Mouse (Mus musculus) midbrain, embryonic 13.5 days (tissue): ENCODE results near the gene Tpk1. TPM values are rescaled to one million over a fixed set of nuclear protein-coding genes. Genes with fewer than 3 reads are reported as not detected.

ENCODE experiments used
- ATAC-seq: fragments of 200-750 bp; cut with Nextera tagmentation; 2 replicates; pipeline ENCODE4 v1.8.0; 2017; ENCODE audit warnings: mild to moderate bottlenecking, moderate TSS enrichment, moderate library complexity
- H3K27ac ChIP-seq: fragments of 300-500 bp; sonication (generic); 2 replicates; pipeline ENCODE4 v1.5.1; 2015; ENCODE audit warnings: inconsistent platforms, mild to moderate bottlenecking, moderate library complexity
- H3K27me3 ChIP-seq: fragments of 300-500 bp; sonication (generic); 2 replicates; pipeline ENCODE4 v1.6.1; 2015; ENCODE audit warnings: mild to moderate bottlenecking, inconsistent platforms
- H3K36me3 ChIP-seq: fragments of 300-500 bp; sonication (generic); 2 replicates; pipeline ENCODE4 v1.6.1; 2015; ENCODE audit warnings: mild to moderate bottlenecking, inconsistent platforms
- H3K4me1 ChIP-seq: fragments of 300-500 bp; sonication (generic); replicated peaks from 2 replicates; pipeline ENCODE4 v1.6.1; 2015; ENCODE audit warnings: inconsistent platforms
- H3K4me2 ChIP-seq: fragments of 300-500 bp; sonication (generic); replicated peaks from 2 replicates; pipeline ENCODE4 v1.6.1; 2015; ENCODE audit warnings: moderate library complexity, mild to moderate bottlenecking, inconsistent platforms
- H3K4me3 ChIP-seq: fragments of 300-500 bp; sonication (generic); replicated peaks from 2 replicates; pipeline ENCODE4 v1.5.1; 2015; ENCODE audit warnings: mild to moderate bottlenecking, inconsistent platforms
- H3K9ac ChIP-seq: fragments of 300-500 bp; sonication (generic); replicated peaks from 2 replicates; pipeline ENCODE4 v1.6.1; 2015; ENCODE audit warnings: mild to moderate bottlenecking, inconsistent platforms
- H3K9me3 ChIP-seq: fragments of 300-500 bp; sonication (generic); 2 replicates; pipeline ENCODE4 v1.6.1; 2016; ENCODE audit warnings: mild to moderate bottlenecking, inconsistent platforms
- WGBS: fragments of 180-500 bp; shearing (Covaris S2); methylation state at CpG from one replicate; pipeline ENCODE4 v1.1.7; 2015; 5-methylcytosine and 5-hydroxymethylcytosine counted together
- polyA plus RNA-seq: library from polyadenylated mRNA; unstranded; fragments of >200 nt; fragmentation: Nextera tagmentation; extraction: Ambion mirVana; gene quantifications from 2 replicates; pipeline ENCODE4 v1.2.1, GENCODE M21; 2015

Tpk1 gene
- polyA plus RNA-seq, 1 experiment from 2014 or later: 5.8 TPM

DNA sequence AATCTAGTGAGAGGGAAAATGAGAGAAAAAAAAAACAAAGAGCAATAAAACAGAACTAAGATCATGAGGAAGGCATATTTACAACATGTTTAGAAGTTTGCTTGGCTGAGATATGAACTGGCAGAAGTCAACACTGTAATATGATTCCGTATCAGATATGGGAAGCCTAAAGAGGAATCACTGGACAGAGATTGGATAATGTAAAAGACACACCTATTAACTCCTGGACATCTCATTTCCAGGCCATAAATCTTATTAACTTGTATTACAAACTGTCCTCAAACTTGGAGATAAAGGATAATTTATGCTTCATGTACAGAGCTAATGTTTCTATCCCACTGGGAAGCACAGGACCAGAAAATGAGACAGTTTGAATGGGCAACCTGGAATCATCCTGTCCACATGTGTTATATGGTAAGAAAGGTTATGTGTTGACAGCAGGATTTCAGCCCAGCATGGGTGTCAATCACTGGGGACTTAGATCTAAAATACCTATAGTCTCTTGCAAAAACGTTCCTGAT lies 203.2 kb downstream of the Tpk1 start:
- Histone ChIP-seq H3K9ac (no peak overlapping the region), H3K4me3 (no peak overlapping the region), H3K36me3 (no peaks in the 10 kb centered on the region), H3K9me3 (no peaks in the 10 kb centered on the region), H3K27me3 (no peaks in the 10 kb centered on the region), H3K4me1 (0 out of 2 replicates have a peak, but pooled peaks cover 1% of the 10 kb centered on the region), H3K27ac (no peak overlapping the region), H3K4me2 (no peak overlapping the region)
- ATAC-seq: no peak
- WGBS: 77% methylated on average over 2 of the region's 2 CpGs

- ATAC-seq: no peak
- no peak overlapping the region for H3K27ac ChIP-seq
These were observed 203.8 kb downstream of the Tpk1 start for GRCm38 (mm10) chr6:43462189-43462848.

GRCm38 (mm10) chr6:43459082-43459481 lies 207.0 kb downstream of the Tpk1 start:
- Histone ChIP-seq H3K4me3 (no peak overlapping the region), H3K9ac (no peak overlapping the region), H3K4me2 (no peak overlapping the region), H3K27ac (no peak overlapping the region), H3K9me3 (no peaks in the 10 kb centered on the region), H3K27me3 (no peaks in the 10 kb centered on the region), H3K36me3 (no peaks in the 10 kb centered on the region), H3K4me1 (no peaks in the 10 kb centered on the region)
- no peak for ATAC-seq
- 81% methylated on average over 2 of the region's 2 CpGs for WGBS

More at GRCm38 (mm10) chr6:43462189-43462848, 203.8 kb downstream of the Tpk1 start:
- 85% methylated on average over 2 of the region's 2 CpGs for WGBS
- no peak overlapping the region for H3K9ac ChIP-seq
- no peaks in the 10 kb centered on the region for H3K4me1 ChIP-seq
- H3K4me2 ChIP-seq: no peak overlapping the region
- H3K36me3 ChIP-seq: no peaks in the 10 kb centered on the region
- H3K4me3 ChIP-seq: no peak overlapping the region
- no peaks in the 10 kb centered on the region for H3K27me3 ChIP-seq
- no peaks in the 10 kb centered on the region for H3K9me3 ChIP-seq

DNA sequence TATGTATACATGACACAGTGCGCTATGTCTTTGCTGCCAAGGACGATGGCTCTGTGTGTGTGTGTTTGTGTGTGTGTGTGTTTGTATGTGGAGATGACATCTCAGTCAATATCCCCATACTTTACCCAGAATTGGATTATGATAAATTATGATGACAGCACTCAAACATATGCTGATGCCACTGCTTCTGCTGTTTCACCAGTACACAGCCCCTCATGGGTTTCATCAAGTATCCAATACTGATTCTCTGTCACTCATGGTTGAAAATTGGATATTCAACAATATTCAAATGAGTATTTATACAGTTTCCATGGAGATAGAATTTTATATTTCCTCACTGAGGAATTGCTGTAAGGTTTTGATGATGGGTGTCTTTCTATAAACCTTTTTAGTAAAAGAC lies 208.1 kb downstream of the Tpk1 start:
- Histone ChIP-seq H3K27ac (no peak overlapping the region), H3K9me3 (no peaks in the 10 kb centered on the region), H3K9ac (no peak overlapping the region), H3K4me2 (no peak overlapping the region), H3K36me3 (no peaks in the 10 kb centered on the region), H3K4me1 (no peaks in the 10 kb centered on the region), H3K4me3 (no peak overlapping the region), H3K27me3 (no peaks in the 10 kb centered on the region)
- 56% methylated on average over 2 of the region's 2 CpGs for WGBS
- ATAC-seq: no peak

GRCm38 (mm10) chr6:43449498-43449897 lies 216.6 kb downstream of the Tpk1 start:
- Histone ChIP-seq H3K9me3 (no peaks in the 10 kb centered on the region), H3K4me2 (no peak overlapping the region), H3K4me1 (no peaks in the 10 kb centered on the region), H3K27me3 (no peaks in the 10 kb centered on the region), H3K36me3 (no peaks in the 10 kb centered on the region), H3K27ac (no peak overlapping the region), H3K9ac (no peak overlapping the region), H3K4me3 (no peak overlapping the region)
- 65% methylated on average over 2 of the region's 2 CpGs for WGBS
- ATAC-seq: no peak

DNA sequence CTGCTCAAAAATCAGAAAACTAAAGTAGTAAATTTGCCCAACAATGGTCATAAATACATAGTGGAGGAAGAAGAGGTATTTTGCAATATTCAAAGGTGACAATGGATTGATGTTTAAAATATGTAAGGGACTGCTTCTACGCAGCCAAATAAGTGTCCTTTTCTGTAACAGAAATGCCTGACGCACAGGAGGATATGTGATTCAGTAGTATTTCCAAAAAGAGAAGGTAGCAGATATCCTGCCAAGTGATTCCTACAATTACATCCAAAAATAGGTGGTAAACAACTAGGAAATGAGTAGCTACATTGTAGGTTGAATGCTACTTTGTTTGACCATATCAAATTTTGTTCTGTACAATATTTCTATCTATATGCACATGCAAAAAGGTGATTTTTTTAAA lies 220.2 kb downstream of the Tpk1 start:
- Histone ChIP-seq H3K9ac (no peak overlapping the region), H3K27ac (no peak overlapping the region), H3K27me3 (no peaks in the 10 kb centered on the region), H3K9me3 (no peaks in the 10 kb centered on the region), H3K36me3 (no peaks in the 10 kb centered on the region), H3K4me1 (no peaks in the 10 kb centered on the region), H3K4me3 (no peak overlapping the region), H3K4me2 (no peak overlapping the region)
- WGBS: 95% methylated on average over 2 of the region's 2 CpGs
- ATAC-seq: no peak

GRCm38 (mm10) chr6:43442191-43442590 lies 223.9 kb downstream of the Tpk1 start:
- no peak for ATAC-seq
- no peaks in the 10 kb centered on the region for H3K4me1 ChIP-seq
- no peaks in the 10 kb centered on the region for H3K9me3 ChIP-seq
- H3K9ac ChIP-seq: no peak overlapping the region
- no peaks in the 10 kb centered on the region for H3K36me3 ChIP-seq
- H3K4me2 ChIP-seq: no peak overlapping the region
- H3K27ac ChIP-seq: no peak overlapping the region
- H3K4me3 ChIP-seq: no peak overlapping the region
- WGBS: 94% methylated on average over 3 of the region's 3 CpGs
- H3K27me3 ChIP-seq: no peaks in the 10 kb centered on the region

- H3K4me3 ChIP-seq: no peak overlapping the region
- H3K27me3 ChIP-seq: no peaks in the 10 kb centered on the region
- no peaks in the 10 kb centered on the region for H3K4me1 ChIP-seq
- no peak for ATAC-seq
- no peak overlapping the region for H3K4me2 ChIP-seq
- no peak overlapping the region for H3K27ac ChIP-seq
- H3K9me3 ChIP-seq: no peaks in the 10 kb centered on the region
- no peaks in the 10 kb centered on the region for H3K36me3 ChIP-seq
- H3K9ac ChIP-seq: no peak overlapping the region
- 76% methylated on average over 2 of the region's 2 CpGs for WGBS
These were observed 230.0 kb downstream of the Tpk1 start for GRCm38 (mm10) chr6:43435987-43436541.

DNA sequence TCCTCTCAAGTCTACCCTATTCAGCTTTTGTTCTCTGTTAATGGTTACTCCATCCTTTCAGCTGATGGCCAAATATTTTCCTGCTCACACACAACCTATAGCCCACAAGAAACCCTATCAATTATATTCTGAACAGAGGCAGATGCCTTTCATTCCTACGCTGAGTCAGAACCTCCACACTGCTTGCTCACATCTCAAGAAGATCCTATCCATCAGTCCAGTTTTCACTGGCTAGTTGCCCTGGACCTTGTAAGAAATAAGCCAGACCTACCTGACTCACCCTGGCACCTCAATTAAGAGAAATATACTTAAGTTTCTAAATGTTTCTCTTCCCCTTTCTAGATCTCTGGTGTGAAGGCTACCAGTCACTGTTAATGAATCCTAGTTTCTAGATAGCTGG lies 231.7 kb downstream of the Tpk1 start:
- Histone ChIP-seq H3K36me3 (no peaks in the 10 kb centered on the region), H3K4me3 (no peak overlapping the region), H3K27me3 (no peaks in the 10 kb centered on the region), H3K4me1 (no peaks in the 10 kb centered on the region), H3K9ac (no peak overlapping the region), H3K27ac (no peak overlapping the region), H3K4me2 (no peak overlapping the region), H3K9me3 (no peaks in the 10 kb centered on the region)
- ATAC-seq: no peak
- 88% methylated on average over 1 of the region's 1 CpGs for WGBS

DNA sequence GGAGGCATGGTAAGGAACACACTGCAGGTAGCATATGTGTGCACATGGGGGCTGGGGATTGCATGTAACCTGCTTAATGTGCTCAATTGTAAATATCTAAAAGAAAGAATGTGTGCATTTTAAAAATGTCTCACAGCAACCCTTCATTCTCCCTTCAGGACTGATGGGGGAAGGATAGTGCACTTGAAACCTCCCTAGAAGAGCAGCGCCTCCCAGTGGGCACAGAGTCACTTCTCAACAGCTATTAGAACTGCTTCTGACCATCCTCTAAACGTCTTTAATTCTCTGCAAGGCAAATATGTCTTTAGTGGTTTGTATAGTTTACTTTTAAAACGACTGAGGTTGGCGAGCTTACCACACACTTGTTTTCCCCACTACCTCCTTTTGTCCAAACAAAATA lies 241.1 kb downstream of the Tpk1 start:
- no peak for ATAC-seq
- WGBS: 56% methylated on average over 4 of the region's 4 CpGs
- Histone ChIP-seq H3K36me3 (no peaks in the 10 kb centered on the region), H3K27me3 (no peaks in the 10 kb centered on the region), H3K4me3 (no peak overlapping the region), H3K9ac (no peak overlapping the region), H3K9me3 (no peaks in the 10 kb centered on the region), H3K27ac (no peak overlapping the region), H3K4me2 (no peak overlapping the region), H3K4me1 (no peaks in the 10 kb centered on the region)

DNA sequence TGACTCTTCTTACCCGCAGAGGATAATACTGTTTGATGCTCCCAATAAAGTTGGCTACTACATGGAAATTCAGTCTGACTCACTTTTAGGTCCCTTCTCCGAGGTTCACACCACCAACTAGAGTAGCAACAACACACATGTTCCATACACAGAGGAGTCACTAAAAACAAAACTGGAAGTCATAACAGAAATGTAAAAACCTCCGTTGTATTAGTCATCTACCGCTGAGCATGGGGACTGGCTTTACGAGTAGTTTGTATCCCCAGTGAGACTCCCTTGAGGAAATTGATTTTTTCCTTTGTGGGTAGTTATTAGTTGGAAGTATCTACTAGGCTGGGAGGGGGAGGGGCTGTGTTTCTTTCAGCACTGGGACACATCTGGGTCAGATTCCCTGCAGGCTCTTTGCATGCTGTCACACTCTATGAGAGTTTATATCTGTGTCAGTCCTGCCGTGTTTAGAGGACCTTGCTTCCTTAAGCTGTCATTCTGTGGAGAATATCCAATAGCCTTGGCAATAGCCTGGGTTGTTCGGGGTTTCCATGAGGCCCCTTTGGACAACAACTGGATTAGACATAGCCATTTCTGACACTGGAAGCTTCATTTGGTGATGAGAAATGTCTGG lies 245.6 kb downstream of the Tpk1 start:
- 80% methylated on average over 7 of the region's 7 CpGs for WGBS
- no peak overlapping the region for H3K27ac ChIP-seq
- H3K27me3 ChIP-seq: no peaks in the 10 kb centered on the region
- ATAC-seq: no peak
- H3K4me2 ChIP-seq: no peak overlapping the region
- no peak overlapping the region for H3K4me3 ChIP-seq
- H3K9me3 ChIP-seq: no peaks in the 10 kb centered on the region
- H3K36me3 ChIP-seq: no peaks in the 10 kb centered on the region
- H3K4me1 ChIP-seq: no peaks in the 10 kb centered on the region
- H3K9ac ChIP-seq: no peak overlapping the region

DNA sequence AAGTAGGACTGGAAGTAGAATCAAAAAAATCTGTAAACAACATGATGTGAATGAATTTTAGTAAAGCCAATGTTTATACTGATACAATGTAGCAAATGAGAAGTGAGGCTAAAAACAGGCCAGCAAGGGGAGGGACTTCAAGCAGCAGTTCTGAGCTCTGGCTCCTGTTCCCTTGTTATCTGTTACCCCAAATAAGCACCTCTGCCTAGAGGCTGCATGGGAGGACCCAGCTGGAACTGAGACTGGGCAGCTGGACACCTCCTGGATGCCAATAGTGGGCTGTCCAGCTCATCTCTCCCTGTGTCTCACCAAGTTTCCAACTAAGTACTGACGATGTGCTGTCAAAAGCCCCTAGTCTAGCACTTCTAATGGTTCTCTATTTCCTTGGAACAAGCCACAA lies 257.1 kb downstream of the Tpk1 start:
- Histone ChIP-seq H3K9ac (no peak overlapping the region), H3K27me3 (no peaks in the 10 kb centered on the region), H3K36me3 (no peaks in the 10 kb centered on the region), H3K27ac (no peak overlapping the region), H3K9me3 (no peaks in the 10 kb centered on the region), H3K4me2 (no peak overlapping the region), H3K4me1 (no peaks in the 10 kb centered on the region), H3K4me3 (no peak overlapping the region)
- 93% methylated on average over 1 of the region's 1 CpGs for WGBS
- no peak for ATAC-seq
